Mouse (Mus musculus): Measurements from ENCODE around the gene Ulk1.
"Not testable (repeated sequence)": the region's sequence is repeated elsewhere in the genome, so short reads cannot be mapped to it uniquely, and the experiment has no call there.

The Ulk1 gene

DNA sequence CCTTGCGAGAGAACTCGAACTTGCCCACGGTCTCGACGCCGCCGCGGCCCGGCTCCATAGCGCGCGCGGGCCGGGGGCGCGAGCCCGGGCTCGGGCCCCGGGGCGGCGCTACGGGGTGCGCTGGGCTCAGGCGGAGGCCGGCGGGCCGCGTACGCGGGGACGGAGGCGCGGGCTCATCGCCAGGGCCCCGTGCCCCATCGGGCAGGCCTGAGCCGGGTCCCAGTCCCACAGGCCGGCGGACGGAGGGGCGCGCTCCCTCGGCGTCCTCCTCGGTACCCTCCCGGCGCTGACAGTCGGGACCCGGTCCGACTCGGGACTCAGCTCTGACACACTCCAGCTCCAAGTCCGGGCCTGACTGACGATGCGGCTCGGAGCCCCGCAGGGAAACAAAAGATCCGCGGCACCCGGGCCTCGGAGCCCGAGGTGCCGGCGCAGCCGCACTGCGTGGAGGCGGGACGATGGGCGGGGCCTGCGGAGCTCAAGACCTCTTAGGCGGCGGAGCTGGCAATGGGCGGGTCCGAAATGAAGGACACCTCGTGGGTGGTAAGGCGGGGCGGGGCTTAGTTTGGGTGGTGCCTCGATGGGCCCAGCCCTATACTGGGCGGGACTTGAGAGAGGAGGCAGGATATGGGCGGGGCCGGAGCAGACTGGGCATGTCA is at the start of gene Ulk1:
Gene Ulk1, minus strand, starts transcription at position 431 of the 659 bp plus-strand sequence.
- DNase-seq (ENCODE audit: low read depth, low spot score), result peak; percentile 99

GRCm38 (mm10) chr5:110859013-110859650 is 49.2 kb upstream of the Ulk1 start:
- DNase-seq (ENCODE audit: low read depth, low spot score), result no peak

DNA sequence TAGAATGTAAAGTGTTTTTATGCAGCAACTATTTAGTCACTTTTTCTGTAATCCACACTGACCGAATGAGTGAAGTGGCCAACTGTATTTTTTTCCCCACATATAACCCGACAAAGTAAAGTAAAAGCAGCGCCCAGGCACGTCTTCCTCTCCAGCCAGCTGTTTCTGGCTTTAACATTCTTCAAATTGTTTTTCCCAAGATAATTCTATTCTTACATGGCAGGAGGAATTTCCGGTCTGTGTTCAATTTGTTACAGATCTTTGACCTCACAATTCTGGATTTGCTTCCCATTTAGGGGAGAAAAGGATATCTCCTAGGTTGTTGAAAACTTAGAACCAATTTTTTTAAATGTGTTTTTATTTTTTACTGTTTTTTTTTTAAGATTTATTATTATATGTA is 47.2 kb upstream of the Ulk1 start:
- peak; percentile 33 for DNase-seq (ENCODE audit: low read depth, low spot score)

DNA sequence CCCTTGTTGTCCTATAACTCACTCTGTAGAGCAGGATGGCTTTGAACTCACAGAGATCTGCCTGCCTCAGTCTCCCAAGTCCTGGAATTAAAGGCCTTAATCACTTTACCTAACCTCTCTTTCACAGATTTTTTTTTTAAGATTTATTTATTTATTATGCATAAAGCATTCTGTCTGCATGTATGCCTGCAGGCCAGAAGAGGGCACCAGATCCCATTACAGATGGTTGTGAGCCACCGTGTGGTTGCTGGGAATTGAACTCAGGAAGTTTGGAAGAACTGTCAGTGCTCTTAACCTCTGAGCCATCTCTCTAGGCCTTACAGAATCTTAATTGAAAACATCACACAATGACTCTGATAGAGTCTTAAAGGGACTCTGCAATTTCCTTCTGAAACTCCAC is 43.1 kb upstream of the Ulk1 start:
- no peak for DNase-seq (ENCODE audit: low read depth, low spot score)

DNA sequence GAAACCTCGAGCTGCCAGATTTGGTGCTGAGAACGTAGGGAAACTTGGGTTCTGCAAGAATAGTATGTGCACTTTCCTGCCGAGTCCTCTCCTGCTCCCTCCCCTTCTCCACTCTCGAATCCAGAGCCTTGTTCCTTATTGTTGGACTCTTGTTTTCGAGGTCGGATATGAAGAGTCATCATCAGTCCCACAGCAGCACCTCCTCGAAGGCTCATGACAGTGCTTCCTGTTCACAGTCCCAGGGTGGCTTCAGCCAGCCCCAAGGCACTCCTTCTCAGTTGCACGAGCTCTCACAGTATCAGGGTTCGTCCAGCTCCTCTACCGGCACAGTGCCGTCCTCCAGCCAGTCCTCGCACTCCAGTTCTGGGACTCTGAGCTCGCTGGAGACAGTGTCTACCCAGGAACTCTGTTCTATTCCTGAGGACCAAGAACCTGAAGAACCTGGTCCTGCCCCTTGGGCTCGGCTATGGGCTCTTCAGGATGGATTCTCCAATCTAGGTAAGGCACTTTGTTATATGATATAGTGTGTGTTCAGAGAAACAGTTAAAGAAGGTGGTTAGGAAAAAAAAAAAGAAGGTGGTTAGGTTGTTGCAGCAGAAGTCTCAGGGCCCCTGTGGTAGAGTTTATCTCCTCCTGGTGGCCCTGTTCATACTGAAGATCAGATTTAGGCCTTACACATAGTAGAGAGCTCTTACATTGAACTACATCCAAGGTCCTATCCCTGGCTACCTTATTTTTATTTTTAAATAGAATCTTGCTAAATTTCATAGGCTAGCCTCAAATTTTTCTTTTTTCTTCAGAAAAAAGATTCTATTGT is 31.4 kb upstream of the Ulk1 start:
- no peak for DNase-seq (ENCODE audit: low read depth, low spot score)

- peak; percentile 45 for DNase-seq (ENCODE audit: low read depth, low spot score)
Measured at GRCm38 (mm10) chr5:110840465-110840864, 30.6 kb upstream of the Ulk1 start.

DNA sequence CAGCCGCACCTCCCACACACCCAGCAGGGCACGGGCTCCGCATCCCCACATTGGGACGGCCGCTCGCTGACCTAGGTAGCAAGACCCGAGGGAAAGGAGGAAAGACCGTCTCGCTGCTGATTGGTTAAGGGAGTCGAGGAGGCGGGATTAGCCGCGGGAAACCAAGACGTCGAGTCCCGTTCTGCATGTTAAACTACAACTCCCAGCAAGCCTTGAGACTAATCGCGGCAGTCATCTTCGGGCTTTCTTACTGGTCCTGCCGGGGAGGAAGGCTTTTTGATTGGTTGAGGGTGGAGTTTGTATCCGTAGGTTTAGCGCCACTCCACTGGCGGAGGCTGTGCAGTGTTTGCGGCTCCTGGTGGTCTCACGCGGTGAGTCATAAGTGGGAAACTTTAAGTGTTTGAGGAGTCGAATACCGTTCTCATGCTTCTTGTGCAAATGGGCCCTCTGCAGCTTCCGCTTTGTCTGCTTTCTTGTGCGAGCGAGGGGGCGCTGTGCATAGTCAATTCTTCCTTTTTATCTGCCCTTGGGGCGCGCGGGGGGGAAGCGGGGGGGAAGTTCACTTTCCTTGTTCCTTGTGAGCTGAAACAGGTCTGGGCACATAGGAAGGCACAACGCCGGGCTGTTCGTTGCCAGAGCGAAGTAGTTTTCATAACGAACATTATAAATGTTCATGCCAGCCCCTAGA is 29.9 kb upstream of the Ulk1 start, which contains the start of the genes Hscb and Chek2:
Gene Hscb, minus strand, starts transcription at position 100 of the 688 bp plus-strand sequence.
Gene Chek2, plus strand, starts transcription at position 302 of the 688 bp plus-strand sequence.
- DNase-seq (ENCODE audit: low read depth, low spot score), result peak; percentile 98

DNA sequence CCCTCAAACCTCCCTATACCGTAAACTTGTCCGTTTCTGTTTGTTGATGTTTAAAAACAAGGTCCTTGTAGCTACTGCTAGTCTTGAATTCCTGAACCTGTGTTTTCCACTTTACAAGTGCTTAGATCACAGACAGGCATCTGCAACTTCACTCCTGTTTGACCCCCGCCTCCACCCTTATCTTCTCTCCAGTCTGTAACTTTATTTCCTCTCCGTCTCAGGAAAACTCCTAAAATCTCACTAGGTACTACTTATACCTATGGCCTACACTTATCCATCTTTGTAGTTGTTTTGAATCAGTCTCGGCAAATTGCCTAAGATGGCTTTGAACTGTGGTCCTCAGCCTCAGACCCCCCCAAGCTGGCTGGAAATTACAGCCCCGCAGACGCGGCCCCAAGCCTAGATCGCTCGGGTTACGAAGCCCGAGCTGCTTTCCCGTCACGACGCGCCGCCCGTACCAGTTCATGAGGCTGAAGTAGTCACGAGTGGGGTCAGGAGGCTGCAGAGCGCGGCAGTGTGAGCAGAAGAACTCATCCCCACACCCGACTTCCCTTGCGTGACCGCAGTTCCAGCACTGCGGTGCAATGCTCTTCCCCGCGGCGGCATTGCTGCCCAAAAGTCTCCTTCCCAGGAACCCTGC is 29.3 kb upstream of the Ulk1 start:
- DNase-seq (ENCODE audit: low read depth, low spot score), result no peak

GRCm38 (mm10) chr5:110838016-110838415 is 28.1 kb upstream of the Ulk1 start:
- not testable (repeated sequence) for DNase-seq (ENCODE audit: low read depth, low spot score)

- peak; percentile 30 for DNase-seq (ENCODE audit: low read depth, low spot score)
Measured at GRCm38 (mm10) chr5:110835959-110836358, 26.1 kb upstream of the Ulk1 start.

DNA sequence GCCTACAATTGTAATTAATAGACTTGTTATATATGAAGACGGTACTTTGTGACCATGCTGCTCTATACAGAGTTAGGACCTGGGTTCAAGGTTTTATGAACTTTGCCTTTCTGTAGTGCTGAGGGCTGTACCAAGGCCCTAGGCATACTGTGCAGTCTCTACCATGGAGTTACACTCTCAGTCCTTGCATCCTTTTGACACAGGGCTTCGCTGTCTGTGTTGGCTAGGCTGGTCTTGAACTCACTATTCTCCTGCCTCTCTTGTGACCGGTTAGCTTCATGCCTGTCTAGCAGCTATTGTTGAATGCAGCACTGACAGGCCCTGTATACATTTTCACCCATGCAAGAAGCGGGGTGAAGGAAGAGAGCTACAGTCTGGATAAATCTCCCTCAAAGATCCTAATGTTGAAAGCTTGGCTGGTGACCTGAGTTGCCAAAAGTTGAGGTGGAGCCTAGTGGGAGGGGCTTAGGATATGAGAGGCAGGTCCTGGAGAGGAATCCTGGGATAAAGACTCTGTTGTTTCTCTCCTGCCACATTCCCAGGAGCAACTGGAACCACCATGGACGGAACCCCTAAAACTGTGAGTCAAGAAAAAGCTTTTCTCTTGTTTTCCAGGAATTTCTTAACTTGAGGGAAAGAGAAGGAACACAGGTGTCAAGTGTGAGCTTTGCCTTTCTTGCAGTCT is 21.3 kb upstream of the Ulk1 start:
- DNase-seq (ENCODE audit: low read depth, low spot score), result no peak

DNA sequence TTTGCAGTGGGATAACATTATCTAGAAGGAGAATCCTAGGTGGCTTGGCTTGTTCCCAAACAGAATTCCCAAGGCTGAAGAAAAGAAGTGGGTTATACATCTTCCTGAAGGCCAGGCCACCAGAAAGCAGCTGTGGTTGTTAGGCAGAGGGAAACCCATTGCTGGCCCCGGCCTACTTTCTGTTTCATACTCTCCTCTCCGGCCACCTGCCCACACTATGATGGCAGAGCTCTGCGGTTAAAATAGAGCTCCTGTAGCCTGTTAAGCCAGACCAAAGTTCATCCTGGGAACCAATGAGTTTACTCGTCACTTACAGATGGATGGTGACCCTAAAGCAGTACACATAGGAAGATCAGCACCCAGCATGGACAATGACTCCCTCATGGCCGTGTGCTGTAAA is 17.7 kb upstream of the Ulk1 start:
- no peak for DNase-seq (ENCODE audit: low read depth, low spot score)

DNA sequence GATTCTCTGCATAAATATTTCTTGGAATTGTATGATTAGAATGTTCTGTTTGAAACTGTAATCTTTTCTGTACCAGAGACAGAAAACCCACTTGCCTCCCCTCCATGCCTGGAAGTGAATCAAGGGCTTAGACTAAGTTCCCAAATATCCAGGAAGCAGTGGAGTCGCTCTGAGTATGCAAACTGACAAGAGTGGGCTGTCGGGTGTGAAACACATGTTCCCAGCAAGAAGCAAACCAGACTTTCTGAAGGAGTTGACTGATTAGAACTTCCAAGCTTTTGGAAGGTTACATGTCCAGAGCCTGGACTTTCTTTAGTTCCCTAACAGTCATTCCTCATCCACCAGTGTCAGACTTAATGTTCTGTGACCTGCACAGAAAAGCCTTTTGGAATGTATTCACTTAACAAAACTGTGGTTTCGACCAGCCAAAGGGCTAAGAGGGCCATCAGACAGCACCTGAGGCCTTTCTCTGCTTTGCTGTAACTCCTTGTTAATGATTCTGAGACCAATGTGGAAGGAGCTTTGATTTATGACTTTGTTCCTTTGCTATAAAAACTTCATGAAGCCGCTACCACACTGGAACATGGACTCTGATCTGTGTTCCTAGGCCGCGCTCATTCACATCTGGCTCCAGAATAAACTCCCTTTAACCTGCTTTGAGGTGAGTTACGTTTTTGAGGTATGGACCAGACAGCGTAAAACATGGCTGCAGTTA is 17.0 kb upstream of the Ulk1 start:
- no peak for DNase-seq (ENCODE audit: low read depth, low spot score)

GRCm38 (mm10) chr5:110824421-110824820 is 14.5 kb upstream of the Ulk1 start:
- no peak for DNase-seq (ENCODE audit: low read depth, low spot score)

DNA sequence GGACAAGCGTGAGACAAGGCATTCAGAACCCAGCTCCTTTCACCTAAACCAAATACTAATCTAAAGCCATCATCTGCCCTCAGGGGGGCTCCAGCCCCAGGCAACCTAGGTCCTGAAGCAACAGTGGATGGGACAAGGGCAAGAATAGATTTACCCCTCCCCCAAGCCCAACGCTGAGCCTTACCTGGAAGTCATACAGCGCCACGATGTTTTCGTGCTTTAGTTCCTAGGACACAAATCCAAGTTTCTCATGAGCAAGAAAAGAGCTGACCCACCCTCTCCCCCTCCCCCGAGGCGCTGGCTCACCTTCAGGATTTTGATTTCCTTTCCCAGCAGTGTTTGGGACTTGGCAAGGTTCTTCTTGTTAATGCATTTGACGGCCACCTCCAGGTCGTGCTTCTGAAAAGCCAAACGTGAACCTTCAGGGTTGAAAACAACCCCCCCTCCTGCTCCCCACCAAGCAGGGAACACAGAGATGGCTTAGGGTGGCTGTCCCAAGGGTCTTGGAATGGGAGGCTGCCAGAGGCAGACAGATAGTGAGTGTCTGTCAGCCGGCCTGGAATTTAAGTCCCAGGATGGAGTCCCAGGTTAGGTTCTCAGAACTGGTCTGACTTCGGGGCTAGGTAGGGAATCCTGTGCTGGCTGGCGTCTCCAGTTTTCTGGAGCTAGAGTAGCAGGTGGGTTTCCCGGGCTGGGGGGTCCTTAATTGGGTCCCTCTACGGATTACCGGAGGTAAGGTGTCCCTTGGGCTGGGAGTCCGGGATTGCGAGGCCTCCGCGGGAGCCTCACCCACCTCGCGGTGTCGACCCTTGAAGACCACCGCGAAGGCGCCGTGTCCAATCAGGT is 853 bp downstream of the Ulk1 start:
- DNase-seq (ENCODE audit: low read depth, low spot score), result peak; percentile 47

GRCm38 (mm10) chr5:110808061-110808631 is 1.8 kb downstream of the Ulk1 start:
- DNase-seq (ENCODE audit: low read depth, low spot score), result peak; percentile 80

DNA sequence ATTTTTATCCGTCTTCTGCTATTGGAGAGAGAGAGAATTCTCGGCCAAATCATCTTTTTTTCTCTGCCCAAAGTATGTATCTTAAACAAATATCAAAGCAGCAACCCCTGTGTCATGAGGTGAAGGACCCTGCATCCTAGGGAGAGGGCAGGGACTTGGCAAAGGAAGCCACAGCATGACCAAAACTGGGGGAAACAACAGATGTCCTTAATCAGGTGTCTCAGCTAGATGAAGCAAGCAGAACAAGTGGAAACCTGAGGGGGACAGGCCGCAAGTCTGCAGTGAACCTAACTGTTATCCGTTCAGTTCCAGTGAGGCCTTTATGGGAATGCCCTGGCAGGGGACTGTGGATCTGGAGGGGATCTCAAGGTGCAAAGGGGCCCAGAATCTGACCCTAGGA is 2.4 kb downstream of the Ulk1 start:
- DNase-seq (ENCODE audit: low read depth, low spot score), result no peak

DNA sequence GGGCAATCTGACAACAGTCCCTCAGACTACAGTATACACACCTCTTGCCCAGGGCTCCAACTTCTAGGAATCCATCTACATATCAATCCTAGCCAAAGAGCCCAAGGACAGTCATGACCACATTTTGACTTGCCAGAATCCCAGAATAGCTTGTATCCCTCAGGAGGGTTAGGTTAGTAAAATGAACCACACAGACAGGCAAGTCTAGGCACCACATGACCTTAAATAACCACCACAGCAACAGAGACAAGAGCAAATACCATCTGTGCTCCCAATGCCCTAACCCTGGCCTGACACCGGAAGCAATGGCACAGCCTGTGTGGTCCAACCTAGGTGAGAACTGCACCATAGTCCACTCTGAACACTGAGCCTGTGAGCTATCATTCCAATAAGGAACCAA is 3.2 kb downstream of the Ulk1 start:
- DNase-seq (ENCODE audit: low read depth, low spot score), result no peak

DNA sequence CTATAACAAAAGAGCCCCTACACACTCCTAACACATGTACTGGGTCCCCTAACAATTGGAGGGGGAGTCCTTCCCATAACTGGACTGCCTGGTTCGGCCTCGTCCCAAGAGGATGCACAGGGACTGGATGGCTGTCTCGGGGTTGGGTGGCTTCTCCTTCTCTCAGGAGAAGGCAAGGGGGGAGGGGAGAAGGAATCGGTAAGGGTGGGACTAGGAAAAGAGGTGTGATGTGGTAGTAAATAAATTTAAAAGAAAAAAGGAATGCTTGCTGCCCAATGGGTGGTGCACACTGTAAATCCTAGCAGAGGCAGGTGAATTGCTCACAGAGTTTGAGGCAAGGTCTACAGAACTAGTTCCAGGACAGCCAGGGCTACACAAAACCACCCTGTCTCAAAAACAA is 3.7 kb downstream of the Ulk1 start:
- DNase-seq (ENCODE audit: low read depth, low spot score), result no peak

Data from mesoderm, embryonic 11.5 days (tissue).